Mouse (Mus musculus): ENCODE data around the gene Cldn15. TPM values are rescaled to one million over a fixed set of nuclear protein-coding genes. Genes with fewer than 3 reads are reported as not detected.

The Cldn15 gene
- under 1 TPM; 0.30 to 0.32 TPM for total RNA-seq (2021)
- long read RNA-seq, experiment 1, partial matches to known transcripts = 0 of 2 reads
- long read RNA-seq, experiment 1, other reads (novel, unspliced or antisense) = 1 of 2 reads
- long read RNA-seq, experiment 2 = 0 reads

- no peak for DNase-seq (ENCODE audit: extremely low spot score in 1 of 2, low spot score in 2 of 2)
- Histone ChIP-seq H3K27ac (peak within 1 kb of the TSS; percentile 44; the same call in 1 of the 2 replicates), H3K4me3 (no peak within 1 kb of the TSS)
- TF ChIP-seq CTCF (IDR thresholded peaks at IDR 0.05) = no peak
- intact Hi-C loops (cut with DNase I) = no loop called here
These were observed at the start of gene Cldn15 for GRCm38 (mm10) chr5:136966331-136966730. Cldn15 (plus strand) TSS chr5:136966616.

DNA sequence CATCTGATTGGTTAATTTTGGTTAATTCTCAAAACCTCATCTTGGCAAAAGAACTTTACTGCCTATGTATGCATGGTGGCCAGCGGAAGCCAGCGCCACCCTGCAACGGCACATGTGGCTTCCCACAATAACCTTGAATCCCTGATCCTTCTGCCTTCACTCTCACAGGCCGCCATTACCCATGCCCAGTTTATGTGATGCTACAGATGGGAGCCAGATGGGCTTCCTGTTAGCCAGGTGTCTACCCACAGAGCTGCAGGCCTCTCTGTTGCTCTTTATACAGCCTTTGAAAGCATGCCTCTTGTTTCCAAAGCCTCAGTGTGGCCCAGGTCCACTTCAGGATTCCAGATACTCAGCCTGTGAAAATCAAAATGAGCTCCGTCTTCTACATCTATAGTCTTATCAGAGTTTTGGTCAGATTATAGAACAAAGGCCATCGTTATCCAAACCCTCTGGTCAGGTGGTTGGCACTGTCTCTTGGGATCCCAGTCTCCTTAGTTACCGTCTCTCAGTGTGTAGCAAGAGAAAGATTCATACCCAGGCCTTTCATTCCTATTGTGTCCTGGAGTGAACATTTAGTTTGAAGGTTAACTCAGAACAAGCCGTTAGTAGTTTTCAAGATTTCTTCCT lies 48.7 kb upstream of the Cldn15 start:
- DNase-seq (ENCODE audit: extremely low spot score in 1 of 2, low spot score in 2 of 2) = no peak
- H3K27ac ChIP-seq = no peak overlapping the region
- intact Hi-C loops (cut with DNase I) = no loop called here
- H3K4me3 ChIP-seq = no peak overlapping the region
- no peak for TF ChIP-seq CTCF (IDR thresholded peaks at IDR 0.05)

GRCm38 (mm10) chr5:136918655-136919472 lies 47.6 kb upstream of the Cldn15 start:
- peak; percentile 66 to 68 for DNase-seq (ENCODE audit: extremely low spot score in 1 of 2, low spot score in 2 of 2)
- H3K27ac ChIP-seq = peak overlapping the region; percentile 92
- H3K4me3 ChIP-seq = peak overlapping the region; percentile 62
- TF ChIP-seq CTCF (IDR thresholded peaks at IDR 0.05) = no peak
- intact Hi-C loops (cut with DNase I) = no loop called here

DNA sequence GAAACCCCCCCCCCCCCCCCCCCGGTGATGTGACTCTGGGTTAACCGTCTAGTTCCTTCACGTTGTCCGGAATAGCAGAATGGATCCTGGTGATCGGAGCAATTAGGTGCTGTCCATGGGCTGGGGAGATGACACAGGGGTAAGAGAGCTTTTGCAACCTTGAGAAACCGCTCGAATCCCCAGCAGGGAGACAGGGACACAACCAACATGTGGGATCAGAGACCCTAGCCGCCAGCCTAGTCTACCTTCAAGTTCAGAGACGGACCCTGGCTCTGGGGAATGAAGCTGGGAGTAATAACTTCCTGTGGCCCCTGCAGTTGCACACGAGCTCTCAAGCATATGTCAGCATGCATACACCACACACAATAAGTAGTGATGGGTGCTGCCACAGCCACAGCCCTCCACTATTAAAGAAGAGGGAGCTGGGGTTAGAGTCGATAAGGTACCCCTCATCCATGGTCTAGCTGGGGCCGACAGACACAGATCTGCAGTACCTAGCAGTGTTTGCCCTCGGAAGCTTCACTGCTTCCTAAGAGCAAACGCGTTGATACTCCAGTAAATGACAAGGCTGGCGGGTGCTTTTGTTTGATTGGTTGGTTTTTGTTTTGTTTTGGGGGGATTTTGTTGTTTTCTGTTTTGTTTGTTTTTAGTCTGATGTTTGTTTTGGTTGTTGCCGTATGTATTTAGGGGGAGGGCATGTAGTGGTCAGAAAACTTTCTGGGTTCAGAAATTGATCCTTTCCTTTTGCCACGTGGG lies 46.7 kb upstream of the Cldn15 start:
- intact Hi-C loops (cut with DNase I) = no loop called here
- no peak for TF ChIP-seq CTCF (IDR thresholded peaks at IDR 0.05)
- H3K4me3 ChIP-seq = peak overlapping the region; percentile 62
- H3K27ac ChIP-seq = no peak overlapping the region; the same call in 1 of the 2 replicates
- peak in 1 of 2 experiments; percentile 18 for DNase-seq (ENCODE audit: extremely low spot score in 1 of 2, low spot score in 2 of 2)

- TF ChIP-seq CTCF (IDR thresholded peaks at IDR 0.05) = no peak
- no peak for DNase-seq (ENCODE audit: extremely low spot score in 1 of 2, low spot score in 2 of 2)
- intact Hi-C loops (cut with DNase I) = no loop called here
- Histone ChIP-seq H3K27ac (no peak overlapping the region), H3K4me3 (no peak overlapping the region)
These were observed 43.6 kb upstream of the Cldn15 start for GRCm38 (mm10) chr5:136922830-136923229.

GRCm38 (mm10) chr5:136923751-136924478 lies 42.5 kb upstream of the Cldn15 start:
- H3K4me3 ChIP-seq = no peak overlapping the region
- TF ChIP-seq CTCF (IDR thresholded peaks at IDR 0.05) = no peak
- H3K27ac ChIP-seq = no peak overlapping the region
- no peak for DNase-seq (ENCODE audit: extremely low spot score in 1 of 2, low spot score in 2 of 2)
- intact Hi-C loops (cut with DNase I) = no loop called here

DNA sequence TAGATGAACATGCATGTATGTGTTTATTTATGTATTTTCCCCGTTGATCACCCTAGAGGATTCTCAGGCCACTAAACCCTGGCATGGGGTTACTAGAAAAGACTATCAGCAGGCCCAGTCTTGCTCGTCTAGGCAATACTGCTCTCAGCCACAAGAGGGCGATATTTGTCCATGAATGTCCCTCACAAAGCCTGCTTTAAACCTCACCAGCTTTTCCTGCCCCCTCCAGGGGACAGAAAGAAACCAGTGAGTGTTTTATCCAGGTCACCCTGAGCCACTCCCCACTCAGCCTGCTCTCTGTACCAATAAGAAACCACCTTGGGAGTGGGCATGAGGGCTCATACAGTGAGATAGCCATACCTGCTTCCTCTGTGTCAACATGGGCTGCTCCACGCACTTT lies 37.3 kb upstream of the Cldn15 start:
- Histone ChIP-seq H3K4me3 (no peak overlapping the region), H3K27ac (no peak overlapping the region)
- intact Hi-C loops (cut with DNase I) = loop anchor here (1.0 to 2.0 kb wide), 2 partner anchors 40 to 180 kb away; no protein-coding TSS in a partner anchor
- DNase-seq (ENCODE audit: extremely low spot score in 1 of 2, low spot score in 2 of 2) = peak; percentile 80 to 87
- peak; percentile 96 for TF ChIP-seq CTCF (IDR thresholded peaks at IDR 0.05)

DNA sequence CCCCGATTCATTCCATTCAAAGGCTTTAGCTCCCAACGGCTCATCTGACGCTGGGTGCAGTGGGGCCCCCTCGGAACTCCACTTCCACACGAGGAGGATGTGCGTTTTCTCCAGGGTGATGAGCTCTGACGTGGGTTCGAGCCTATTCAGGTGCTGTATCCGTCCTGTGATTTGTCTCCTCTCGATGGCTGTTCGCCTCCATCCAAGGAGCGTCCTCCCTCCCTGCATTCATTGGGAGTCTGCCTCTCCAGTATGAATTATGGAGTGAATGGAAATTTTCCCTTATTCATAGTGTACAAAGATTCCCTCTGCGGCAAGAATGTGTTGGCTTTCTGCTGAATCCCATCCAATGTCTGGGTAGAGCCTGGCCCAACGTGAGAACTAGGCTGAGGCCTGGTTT lies 34.5 kb upstream of the Cldn15 start:
- TF ChIP-seq CTCF (IDR thresholded peaks at IDR 0.05) = no peak
- no peak overlapping the region for H3K4me3 ChIP-seq
- DNase-seq (ENCODE audit: extremely low spot score in 1 of 2, low spot score in 2 of 2) = no peak
- intact Hi-C loops (cut with DNase I) = no loop called here
- H3K27ac ChIP-seq = peak overlapping the region; percentile 53; the same call in 1 of the 2 replicates

DNA sequence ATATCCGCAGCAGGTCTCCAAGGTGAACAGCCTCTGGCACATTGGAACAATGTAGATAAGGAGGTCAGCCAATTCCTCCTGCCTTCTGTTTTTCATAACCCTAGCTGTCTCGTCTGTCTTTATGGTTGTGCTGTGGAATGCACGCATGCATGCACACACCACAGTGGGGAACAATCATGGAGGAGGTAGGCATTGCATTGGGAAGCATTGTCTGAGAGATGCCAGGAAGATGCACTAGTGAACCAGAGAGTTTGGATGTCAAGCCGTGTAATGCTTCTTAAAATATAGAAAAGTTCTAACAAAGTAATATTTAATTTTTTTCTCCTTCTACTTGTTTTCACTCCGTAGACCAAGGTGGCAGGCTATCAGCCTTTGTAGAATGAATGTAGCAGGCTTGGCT lies 33.5 kb upstream of the Cldn15 start:
- no peak overlapping the region for H3K27ac ChIP-seq
- no peak overlapping the region for H3K4me3 ChIP-seq
- TF ChIP-seq CTCF (IDR thresholded peaks at IDR 0.05) = no peak
- intact Hi-C loops (cut with DNase I) = no loop called here
- no peak for DNase-seq (ENCODE audit: extremely low spot score in 1 of 2, low spot score in 2 of 2)

- Histone ChIP-seq H3K27ac (no peak overlapping the region), H3K4me3 (no peak overlapping the region)
- intact Hi-C loops (cut with DNase I) = no loop called here
- no peak for DNase-seq (ENCODE audit: extremely low spot score in 1 of 2, low spot score in 2 of 2)
- no peak for TF ChIP-seq CTCF (IDR thresholded peaks at IDR 0.05)
These were observed 32.5 kb upstream of the Cldn15 start for GRCm38 (mm10) chr5:136933930-136934329.
